Mouse (Mus musculus) limb, embryonic 14.5 days (tissue): Measurements from ENCODE around the gene Kcnk10. TPM values are rescaled to one million over a fixed set of nuclear protein-coding genes. Genes with fewer than 3 reads are reported as not detected.
A peak's percentile ranks its signal among the peaks of the same experiment; 100 is the strongest.

Experiments
- ATAC-seq: fragments of 200-750 bp; cut with Nextera tagmentation; 2 replicates; pipeline ENCODE4 v1.8.0; 2017; ENCODE audit warnings: low read depth, moderate number of reproducible peaks, moderate TSS enrichment; ENCODE audit not compliant: low FRiP score
- DNase-seq: peaks from one replicate; pipeline ENCODE4 v3.0.0-alpha.2; 2015; ENCODE audit warnings: low spot score
- H3K27ac ChIP-seq: fragments of 300-500 bp; sonication (generic); replicated peaks from 2 replicates; pipeline ENCODE4 v1.5.1; 2014; ENCODE audit warnings: low read depth, mild to moderate bottlenecking, low read length, moderate library complexity, mixed read lengths
- H3K27me3 ChIP-seq: fragments of 300-500 bp; sonication (generic); 2 replicates; pipeline ENCODE4 v1.6.1; 2014; ENCODE audit warnings: low read length, mixed read lengths; ENCODE audit not compliant: control insufficient read depth, insufficient read depth
- H3K36me3 ChIP-seq: fragments of 300-500 bp; sonication (generic); 2 replicates; pipeline ENCODE4 v1.6.1; 2014; ENCODE audit warnings: mild to moderate bottlenecking, low read length, moderate library complexity, mixed read lengths; ENCODE audit not compliant: control insufficient read depth, insufficient read depth
- H3K4me1 ChIP-seq: fragments of 300-500 bp; sonication (generic); 2 replicates; pipeline ENCODE4 v1.6.1; 2014; ENCODE audit warnings: antibody characterized with exemption, low read length, mixed read lengths; ENCODE audit not compliant: control insufficient read depth, insufficient read depth
- H3K4me2 ChIP-seq: fragments of 300-500 bp; sonication (generic); replicated peaks from 2 replicates; pipeline ENCODE4 v1.6.1; 2014; ENCODE audit warnings: low read depth, mild to moderate bottlenecking, low read length, moderate library complexity; ENCODE audit not compliant: severe bottlenecking
- H3K4me3 ChIP-seq: fragments of 300-500 bp; sonication (generic); replicated peaks from 2 replicates; pipeline ENCODE4 v1.5.1; 2014; ENCODE audit warnings: low read length
- H3K9ac ChIP-seq: fragments of 300-500 bp; sonication (generic); 2 replicates; pipeline ENCODE4 v1.6.1; 2014; ENCODE audit warnings: mild to moderate bottlenecking, low read depth, low read length, moderate library complexity; ENCODE audit not compliant: severe bottlenecking
- H3K9me3 ChIP-seq: fragments of 300-500 bp; sonication (generic); 2 replicates; pipeline ENCODE4 v1.6.1; 2016; ENCODE audit warnings: low read length; ENCODE audit not compliant: control insufficient read depth
- POLR2A ChIP-seq: fragments of 200-500 bp; IDR thresholded peaks from 2 replicates; pipeline ENCODE4 v1.8.0; 2012; ENCODE audit warnings: inconsistent platforms, mild to moderate bottlenecking, moderate library complexity, borderline replicate concordance; ENCODE audit not compliant: insufficient read depth, insufficient read length; ENCODE audit errors: extremely low read depth
- WGBS: fragments of 180-500 bp; shearing (Covaris S2); extraction: QIAGEN DNeasy Blood & Tissue Kit; methylation state at CpG from one replicate; pipeline ENCODE4 v1.1.7; 2014; 5-methylcytosine and 5-hydroxymethylcytosine counted together
- polyA plus RNA-seq, 2 experiments: library from polyadenylated mRNA; depleted of rRNA in 1 of 2; stranded (reverse) in 1 of 2; unstranded in 1 of 2; fragments of >200 nt; fragmentation: Nextera tagmentation in 1 of 2; extraction: Ambion mirVana in 1 of 2; gene quantifications; 2 replicates each; pipeline versions ENCODE4 v1.2.1 to v1.2.3; 2012 to 2014

Kcnk10 gene
- polyA plus RNA-seq, 2 experiments, result 0.11 to 0.14 TPM

DNA sequence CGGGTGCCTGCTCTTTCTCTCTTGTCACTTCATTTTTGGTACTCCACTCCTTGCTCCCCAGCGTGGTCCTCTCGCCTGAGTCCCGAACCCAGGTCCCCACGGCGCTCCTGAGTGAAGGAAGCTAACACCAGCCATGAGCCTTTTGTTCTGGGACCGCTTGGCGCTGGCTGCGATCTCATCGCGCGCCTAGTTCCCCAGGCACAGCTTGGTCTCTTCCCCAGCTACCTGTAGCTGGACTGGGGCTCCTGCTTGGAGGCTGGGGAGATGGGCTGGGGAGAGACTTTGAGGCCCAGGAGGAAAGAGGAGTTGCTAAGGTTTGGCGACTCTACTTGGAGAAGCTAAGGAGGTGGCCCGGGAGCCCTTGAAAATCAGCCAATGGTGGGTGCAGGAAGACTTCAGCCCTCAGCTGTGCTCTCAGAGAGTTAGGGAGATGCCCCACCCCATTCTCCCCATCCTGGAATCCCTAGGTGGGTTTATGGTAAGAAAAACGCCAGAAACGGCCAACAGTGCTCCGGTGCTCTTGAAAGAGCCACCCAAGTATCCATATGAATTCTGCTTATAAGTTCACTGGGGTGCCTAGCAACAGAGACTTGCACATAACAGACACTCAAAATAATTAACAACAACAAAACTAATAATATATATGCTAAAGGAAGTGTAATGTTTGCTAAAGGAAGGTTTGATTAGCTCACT, 2.8 kb downstream of the Kcnk10 start:
- no peaks in the 10 kb centered on the region for H3K4me1 ChIP-seq
- WGBS, result 11% methylated on average over 17 of the region's 17 CpGs
- H3K27me3 ChIP-seq, result peaks cover 71% of the 10 kb centered on the region
- peak overlapping the region; percentile 67 for H3K4me3 ChIP-seq
- ATAC-seq (no peak), DNase-seq (no peak)
- no peak for TF ChIP-seq POLR2A
- peak overlapping the region; percentile 98 for H3K4me2 ChIP-seq
- H3K27ac ChIP-seq, result no peak overlapping the region
- no peaks in the 10 kb centered on the region for H3K9me3 ChIP-seq
- H3K9ac ChIP-seq, result peak overlapping the region; percentile 47; the same call in 1 of the 2 replicates
- no peaks in the 10 kb centered on the region for H3K36me3 ChIP-seq

GRCm38 (mm10) chr12:98574353-98575194, 3.5 kb downstream of the Kcnk10 start:
- no peak for TF ChIP-seq POLR2A
- no peaks in the 10 kb centered on the region for H3K4me1 ChIP-seq
- H3K27me3 ChIP-seq, result peaks cover 71% of the 10 kb centered on the region
- no peak overlapping the region for H3K27ac ChIP-seq
- no peaks in the 10 kb centered on the region for H3K36me3 ChIP-seq
- peak overlapping the region; percentile 98 for H3K4me2 ChIP-seq
- H3K4me3 ChIP-seq, result peak overlapping the region; percentile 67
- WGBS, result 0% methylated on average over 46 of the region's 84 CpGs
- ATAC-seq, result peak; percentile 84
- no peaks in the 10 kb centered on the region for H3K9me3 ChIP-seq
- H3K9ac ChIP-seq, result peak overlapping the region; percentile 47
- DNase-seq, result no peak

DNA sequence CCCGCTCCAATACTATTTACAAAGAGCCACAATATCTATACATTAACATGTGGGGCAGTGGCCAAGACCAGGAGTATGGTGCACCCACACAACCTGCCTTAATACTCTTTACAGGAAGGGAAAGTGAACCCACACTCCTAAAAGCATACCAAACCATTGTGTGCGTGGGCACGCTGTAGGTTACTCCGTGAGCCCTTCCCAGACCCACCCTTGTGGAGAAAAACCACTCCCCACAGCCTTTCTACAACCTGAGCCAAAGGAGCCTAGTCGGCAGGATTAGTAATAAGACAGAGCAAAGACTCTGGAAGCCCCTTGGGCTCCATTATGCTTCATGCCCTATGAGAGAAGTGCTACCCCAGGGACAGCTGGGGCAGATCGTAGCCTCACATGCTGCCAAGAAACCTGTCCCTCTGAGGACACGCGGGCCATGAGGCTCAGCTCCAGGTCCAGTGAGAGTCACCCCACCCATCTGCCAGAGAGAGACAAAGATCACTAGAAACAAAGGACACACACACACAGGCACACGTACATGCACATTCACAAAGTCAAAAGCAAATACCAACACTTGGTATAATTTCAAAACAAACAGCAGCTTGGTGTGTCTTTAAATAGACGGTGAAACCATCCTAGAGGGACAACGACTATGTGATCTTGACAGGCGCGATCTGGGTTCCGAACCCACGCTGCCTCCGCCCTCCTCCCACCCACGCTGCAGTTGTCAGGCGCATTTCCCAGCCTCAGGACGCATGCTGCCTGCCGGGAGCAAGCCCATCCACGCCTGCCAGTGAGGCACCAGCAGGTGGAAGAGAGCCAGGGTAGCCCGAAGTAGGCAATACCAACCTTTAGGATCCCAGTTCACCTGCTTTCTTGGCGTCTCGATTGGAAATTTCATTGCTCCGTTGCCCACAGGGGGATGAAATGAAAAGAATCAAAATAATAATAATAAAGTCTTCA, 4.5 kb downstream of the Kcnk10 start:
- no peak for TF ChIP-seq POLR2A
- no peak for ATAC-seq

GRCm38 (mm10) chr12:98571896-98572680, 6.0 kb downstream of the Kcnk10 start:
- no peak for ATAC-seq
- DNase-seq, result no peak
- TF ChIP-seq POLR2A, result no peak
- Histone ChIP-seq H3K4me3 (no peak overlapping the region), H3K27me3 (peaks cover 54% of the 10 kb centered on the region), H3K27ac (no peak overlapping the region), H3K4me1 (no peaks in the 10 kb centered on the region), H3K36me3 (no peaks in the 10 kb centered on the region), H3K9ac (no peak overlapping the region), H3K9me3 (no peaks in the 10 kb centered on the region), H3K4me2 (no peak overlapping the region)
- 31% methylated on average over 8 of the region's 8 CpGs for WGBS

More for the DNA sequence above, 4.5 kb downstream of the Kcnk10 start:
- peak overlapping the region; percentile 67 for H3K4me3 ChIP-seq
- DNase-seq, result no peak
- H3K36me3 ChIP-seq, result no peaks in the 10 kb centered on the region
- no peak overlapping the region for H3K27ac ChIP-seq
- H3K4me2 ChIP-seq, result peak overlapping the region; percentile 98
- no peaks in the 10 kb centered on the region for H3K4me1 ChIP-seq
- WGBS, result 19% methylated on average over 25 of the region's 25 CpGs
- H3K27me3 ChIP-seq, result peaks cover 66% of the 10 kb centered on the region
- no peaks in the 10 kb centered on the region for H3K9me3 ChIP-seq
- no peak overlapping the region for H3K9ac ChIP-seq
